Mouse (Mus musculus) B cell, adult 2 months (primary cell): Measurements from ENCODE around the gene Olfr773.
"Not testable (repeated sequence)": the region's sequence is repeated elsewhere in the genome, so short reads cannot be mapped to it uniquely, and the experiment has no call there.

Experiments
- DNase-seq, 2 experiments: peaks; one replicate each; pipeline ENCODE4 v3.0.0; 2022

Olfr773 gene

DNA sequence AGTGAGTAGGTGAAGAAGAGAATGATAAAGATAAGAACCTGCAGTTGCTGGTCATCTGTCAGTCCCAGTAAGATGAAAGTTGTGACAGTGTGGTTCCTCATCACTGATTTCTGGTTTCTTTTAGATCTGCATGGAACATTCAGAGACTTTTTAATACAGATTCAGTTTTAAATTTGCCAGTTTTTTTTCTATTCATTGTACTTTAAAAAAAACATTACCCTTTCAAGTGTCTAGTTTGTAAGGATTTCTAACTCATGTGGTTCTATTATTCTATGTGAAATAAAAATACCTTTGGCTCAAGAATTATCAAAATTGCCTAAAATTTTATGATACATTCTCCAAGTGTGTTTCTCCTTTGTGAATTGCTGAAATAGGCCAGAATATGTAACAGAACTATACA, at the start of gene Olfr773:
TSS of gene Olfr773 (minus strand) at position 101 of the 400 bp plus-strand sequence.
- DNase-seq: not testable (repeated sequence)

DNA sequence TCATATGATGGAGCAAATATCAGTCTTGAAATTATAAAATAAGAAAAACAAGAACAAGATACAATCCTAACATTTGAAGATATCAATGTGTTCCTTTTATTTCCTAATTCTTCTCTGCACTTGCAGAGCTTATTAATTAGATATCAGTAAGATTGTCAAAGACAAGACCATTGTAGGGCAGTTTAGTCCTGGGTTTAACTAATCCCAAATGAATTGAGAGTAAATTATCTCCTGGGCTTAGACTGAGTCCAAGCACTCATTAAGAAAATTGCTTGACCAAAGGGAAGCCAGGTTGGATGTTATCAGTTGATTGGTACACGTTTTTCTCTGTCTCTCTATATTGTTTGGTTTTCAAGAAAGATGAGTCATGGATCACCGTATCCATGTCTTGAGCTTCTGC, 48.7 kb upstream of the Olfr773 start, which contains the start of gene Olfr774:
TSS of gene Olfr774 (plus strand) at position 301 of the 400 bp plus-strand sequence.
- no peak for DNase-seq

DNA sequence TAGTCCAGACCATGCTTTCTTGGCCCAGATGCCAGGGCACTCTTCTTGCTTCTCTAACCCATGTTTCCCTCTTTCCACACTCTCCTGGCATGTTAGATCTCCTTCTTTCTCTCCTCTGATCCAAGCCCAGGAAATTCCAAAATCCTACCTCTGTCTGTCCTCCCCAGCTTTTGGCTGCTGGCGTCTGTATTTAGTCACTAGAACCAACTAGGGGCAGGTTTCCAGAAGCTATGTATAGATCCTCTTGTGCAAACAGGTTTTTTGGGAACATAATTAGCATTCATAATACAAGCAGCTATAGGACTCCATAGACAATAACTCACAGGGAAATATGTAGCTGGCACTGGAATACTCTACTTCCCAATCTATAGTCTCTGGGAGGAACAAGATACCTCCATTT, 43.5 kb upstream of the Olfr773 start:
- no peak for DNase-seq

DNA sequence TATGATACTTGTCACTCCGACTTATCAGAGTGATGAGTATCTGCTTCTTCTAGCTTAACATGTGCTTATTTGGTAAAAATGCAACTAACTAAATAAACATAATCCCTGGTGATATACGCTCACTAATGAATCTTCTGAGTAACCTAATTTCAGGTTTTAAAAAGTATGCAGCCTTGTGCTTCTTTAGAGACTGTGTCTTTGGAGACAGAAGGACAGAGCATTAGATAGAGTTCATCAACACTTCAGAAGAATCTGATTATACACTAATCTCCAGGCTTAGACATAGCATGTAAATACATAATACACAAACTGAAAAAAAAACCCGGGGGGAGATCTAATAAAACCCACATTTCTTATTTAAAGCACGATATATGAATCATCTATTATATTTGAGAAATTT, 9.4 kb downstream of the Olfr773 start, which contains the start of gene Olfr772:
TSS of gene Olfr772 (minus strand) at position 101 of the 400 bp plus-strand sequence.
- not testable (repeated sequence) for DNase-seq

DNA sequence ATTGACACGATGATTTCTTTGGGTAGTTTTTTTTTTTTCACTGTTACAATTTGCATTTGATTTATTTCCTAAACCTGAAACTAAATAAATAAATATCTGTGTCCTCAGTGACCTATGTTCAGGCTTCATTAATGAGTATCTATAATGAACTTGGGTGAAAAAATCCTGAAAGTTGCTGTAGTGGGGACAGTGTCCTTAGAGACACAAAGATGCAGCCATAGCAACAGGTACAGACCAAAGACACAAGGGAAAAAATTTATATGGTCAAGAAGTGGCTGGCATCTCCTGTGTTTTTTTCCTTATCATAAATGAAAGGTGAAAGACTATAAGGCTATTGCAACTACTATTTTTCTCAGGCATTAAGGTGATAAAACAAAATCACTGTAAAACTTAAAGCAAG, 22.6 kb downstream of the Olfr773 start, which contains the start of gene Olfr771:
TSS of gene Olfr771 (minus strand) at position 101 of the 400 bp plus-strand sequence.
- DNase-seq: no peak

DNA sequence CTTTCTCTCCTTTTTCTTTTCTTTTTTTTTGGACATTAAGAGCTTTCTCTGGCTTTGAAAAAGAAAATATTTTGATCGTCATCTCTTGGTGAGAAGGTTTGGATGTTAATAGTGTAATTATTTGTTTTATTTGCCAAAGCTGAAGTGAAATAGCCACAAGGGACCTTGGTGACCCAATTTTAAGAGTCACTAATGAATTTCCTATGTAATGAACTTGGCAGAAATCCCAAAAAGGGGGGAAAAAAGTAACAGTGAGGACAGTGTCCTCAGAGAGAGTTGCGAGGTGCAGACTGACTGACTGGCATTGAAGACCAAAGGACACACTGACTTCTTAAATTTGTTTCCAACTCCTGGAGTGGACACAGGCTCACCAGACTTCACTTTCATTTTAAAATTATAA, 48.3 kb downstream of the Olfr773 start, which contains the start of gene Olfr770:
TSS of gene Olfr770 (minus strand) at position 101 of the 400 bp plus-strand sequence.
- DNase-seq: no peak
